Mouse (Mus musculus) CH12.LX (cell line): ENCODE results near the gene Tex14.

Experiments
- CHD2 ChIP-seq: IDR thresholded peaks from 2 replicates; pipeline ENCODE4 v1.6.1; 2011; ENCODE audit warnings: low read length, improper control_type of control experiment
- CTCF ChIP-seq, 2 experiments: IDR thresholded peaks in 1 of 2; conservative IDR thresholded peaks in 1 of 2; 2 replicates each; pipeline ENCODE4 v1.5.1; 2011 to 2012; ENCODE audit warnings: low read depth in 2 of 2, low read length in 2 of 2, improper control_type of control experiment in 1 of 2, inconsistent platforms in 1 of 2, mild to moderate bottlenecking in 1 of 2, moderate library complexity in 1 of 2
- MXI1 ChIP-seq: IDR thresholded peaks from 2 replicates; pipeline ENCODE4 v1.6.1; 2011; ENCODE audit warnings: mild to moderate bottlenecking, low read depth, low read length, improper control_type of control experiment
- POLR2A ChIP-seq: IDR thresholded peaks from 2 replicates; pipeline ENCODE4 v1.6.1; 2011; ENCODE audit warnings: low read depth, mild to moderate bottlenecking, improper control_type of control experiment, low read length
- RCOR1 ChIP-seq: conservative IDR thresholded peaks from 2 replicates; pipeline ENCODE4 v1.6.1; 2012; ENCODE audit warnings: low read depth, mild to moderate bottlenecking, inconsistent platforms, low read length, improper control_type of control experiment
- TBP ChIP-seq: conservative IDR thresholded peaks from 2 replicates; pipeline ENCODE4 v1.6.1; 2011; ENCODE audit warnings: low read depth, low read length, improper control_type of control experiment
- USF2 ChIP-seq: conservative IDR thresholded peaks from 2 replicates; pipeline ENCODE4 v1.6.1; 2011; ENCODE audit warnings: low read depth, low read length, improper control_type of control experiment
- ZMIZ1 ChIP-seq: IDR thresholded peaks from 2 replicates; pipeline ENCODE4 v1.6.1; 2012; ENCODE audit warnings: low read depth, mild to moderate bottlenecking, inconsistent platforms, low read length, improper control_type of control experiment

GRCm38 (mm10) chr11:87566501-87566900 lies 161.6 kb downstream of the Tex14 start, which contains the start of gene Gm11492:
- TF ChIP-seq CTCF (conservative IDR thresholded peaks at IDR 0.05 in 1 of 2, IDR thresholded peaks at IDR 0.05 in 1 of 2; ENCODE audit: low read depth in 2 of 2, low read length in 2 of 2): no peak
- no peak for TF ChIP-seq USF2
- TF ChIP-seq POLR2A: no peak
- TF ChIP-seq TBP: no peak
- no peak for TF ChIP-seq CHD2
- TF ChIP-seq MXI1: no peak
- no peak for TF ChIP-seq ZMIZ1
- no peak for TF ChIP-seq RCOR1
